Mouse (Mus musculus) stomach, embryonic 16.5 days (tissue): Measurements from ENCODE around the gene Klhdc8b. TPM values are rescaled to one million over a fixed set of nuclear protein-coding genes. Genes with fewer than 3 reads are reported as not detected.

ENCODE experiments used
- ATAC-seq: fragments of 200-750 bp; cut with Nextera tagmentation; 2 replicates; pipeline ENCODE4 v1.8.0; 2017; ENCODE audit warnings: moderate number of reproducible peaks, moderate TSS enrichment; ENCODE audit not compliant: insufficient read depth, low FRiP score
- H3K27ac ChIP-seq: fragments of 300-500 bp; sonication (generic); 2 replicates; pipeline ENCODE4 v1.5.1; 2014; ENCODE audit warnings: low read length
- H3K27me3 ChIP-seq: fragments of 300-500 bp; sonication (generic); 2 replicates; pipeline ENCODE4 v1.6.1; 2014; ENCODE audit warnings: low read length, control low read depth, mixed read lengths; ENCODE audit not compliant: control insufficient read depth, insufficient read depth
- H3K36me3 ChIP-seq: fragments of 300-500 bp; sonication (generic); 2 replicates; pipeline ENCODE4 v1.6.1; 2014; ENCODE audit warnings: low read length; ENCODE audit not compliant: control insufficient read depth, insufficient read depth
- H3K4me1 ChIP-seq: fragments of 300-500 bp; sonication (generic); 2 replicates; pipeline ENCODE4 v1.6.1; 2014; ENCODE audit warnings: low read length, control low read depth, mixed read lengths; ENCODE audit not compliant: control insufficient read depth, insufficient read depth
- H3K4me2 ChIP-seq: fragments of 300-500 bp; sonication (generic); 2 replicates; pipeline ENCODE4 v1.6.1; 2014; ENCODE audit warnings: low read depth, low read length, mixed read lengths
- H3K4me3 ChIP-seq: fragments of 300-500 bp; sonication (generic); replicated peaks from 2 replicates; pipeline ENCODE4 v1.5.1; 2014; ENCODE audit warnings: mild to moderate bottlenecking, low read length
- H3K9ac ChIP-seq: fragments of 300-500 bp; sonication (generic); 2 replicates; pipeline ENCODE4 v1.6.1; 2014; ENCODE audit warnings: low read length
- H3K9me3 ChIP-seq: fragments of 300-500 bp; sonication (generic); replicated peaks from 2 replicates; pipeline ENCODE4 v1.6.1; 2016; ENCODE audit warnings: low read length, control low read depth; ENCODE audit not compliant: control insufficient read depth
- WGBS: fragments of 180-500 bp; shearing (Covaris S2); extraction: QIAGEN DNeasy Blood & Tissue Kit; methylation state at CpG from one replicate; pipeline ENCODE4 v1.1.7; 2014; 5-methylcytosine and 5-hydroxymethylcytosine counted together
- polyA plus RNA-seq: library from polyadenylated mRNA; unstranded; fragments of >200 nt; fragmentation: Nextera tagmentation; extraction: Ambion mirVana; gene quantifications from 2 replicates; pipeline ENCODE4 v1.2.1, GENCODE M21; 2015

Gene Klhdc8b
- polyA plus RNA-seq, 1 experiment from 2014 or later, result 63.4 TPM

DNA sequence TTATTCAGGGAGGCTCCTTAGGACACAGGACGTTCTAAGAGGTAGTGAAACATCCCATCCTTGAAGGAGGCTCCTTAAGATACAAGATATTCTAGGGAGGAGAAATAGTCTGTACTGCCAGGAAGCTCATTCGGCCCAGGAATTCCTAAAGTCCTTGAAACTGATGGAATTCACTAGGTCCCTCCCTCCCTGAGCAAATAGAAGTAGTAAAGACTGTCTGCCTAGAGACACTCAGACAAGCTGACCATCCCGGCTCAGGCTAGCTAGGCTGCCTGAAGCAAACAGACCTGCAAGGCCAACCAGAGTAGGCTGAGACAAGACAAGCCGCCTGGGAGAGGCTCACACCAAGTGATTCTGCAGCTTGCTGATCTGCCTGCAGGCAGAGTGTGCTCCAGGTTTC lies 8.5 kb upstream of the Klhdc8b start:
- Histone ChIP-seq H3K4me1 (no peaks in the 10 kb centered on the region), H3K9ac (no peak overlapping the region), H3K4me2 (no peak overlapping the region), H3K36me3 (no peaks in the 10 kb centered on the region; the same call in 1 of the 2 replicates), H3K27ac (no peak overlapping the region), H3K27me3 (no peaks in the 10 kb centered on the region), H3K9me3 (no peaks in the 10 kb centered on the region), H3K4me3 (no peak overlapping the region)
- ATAC-seq, result no peak
- 59% methylated on average over 4 of the region's 4 CpGs for whole genome bisulfite sequencing

DNA sequence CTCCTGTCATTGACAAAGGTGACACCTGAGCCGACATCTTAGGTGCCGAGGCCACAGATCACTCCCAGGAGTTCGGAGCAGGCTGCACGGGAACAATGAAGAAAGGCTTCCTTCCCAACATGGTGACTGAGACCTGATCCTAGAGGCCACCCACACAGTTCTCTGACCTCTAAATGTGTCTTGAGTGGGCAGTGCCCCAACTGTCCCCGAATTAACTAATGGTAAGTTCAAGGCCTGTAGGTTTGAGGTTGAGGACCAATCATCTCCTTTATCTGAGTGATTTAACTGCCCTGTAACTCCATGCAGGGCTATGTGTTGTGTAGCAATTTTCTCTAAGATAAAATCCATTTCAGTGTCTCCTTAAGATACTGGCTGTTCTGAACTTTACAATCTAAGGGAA lies 8.0 kb upstream of the Klhdc8b start:
- Histone ChIP-seq H3K4me3 (no peak overlapping the region), H3K27me3 (no peaks in the 10 kb centered on the region), H3K36me3 (peaks cover under 1% of the 10 kb centered on the region; the same call in 1 of the 2 replicates), H3K9me3 (no peaks in the 10 kb centered on the region), H3K4me2 (no peak overlapping the region), H3K4me1 (no peaks in the 10 kb centered on the region), H3K27ac (no peak overlapping the region), H3K9ac (no peak overlapping the region)
- WGBS, result 55% methylated on average over 5 of the region's 5 CpGs
- ATAC-seq, result no peak

DNA sequence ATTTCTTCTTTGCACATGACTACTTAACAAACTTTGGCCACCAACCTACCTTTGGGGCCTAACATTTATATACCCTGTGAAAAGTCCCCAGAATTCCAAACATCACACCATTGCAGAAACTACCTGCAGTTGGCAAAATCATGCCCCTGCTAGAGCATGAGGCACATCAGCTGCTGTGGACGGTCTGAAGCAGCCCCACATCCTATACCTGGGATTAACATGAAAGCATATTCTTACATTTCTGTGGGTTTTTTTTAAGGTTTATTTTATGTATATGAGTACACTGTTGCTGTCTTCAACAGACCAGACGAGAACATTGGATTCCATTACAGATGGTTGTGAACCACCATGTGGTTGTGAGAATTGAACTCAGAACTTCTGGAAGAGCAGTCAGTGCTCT lies 4.8 kb upstream of the Klhdc8b start:
- Histone ChIP-seq H3K4me3 (no peak overlapping the region), H3K4me1 (peaks cover 15% of the 10 kb centered on the region), H3K4me2 (no peak overlapping the region), H3K27me3 (no peaks in the 10 kb centered on the region), H3K27ac (no peak overlapping the region), H3K9ac (no peak overlapping the region), H3K36me3 (peaks cover 14% of the 10 kb centered on the region), H3K9me3 (no peaks in the 10 kb centered on the region)
- 89% methylated on average over 2 of the region's 2 CpGs for WGBS
- no peak for ATAC-seq

DNA sequence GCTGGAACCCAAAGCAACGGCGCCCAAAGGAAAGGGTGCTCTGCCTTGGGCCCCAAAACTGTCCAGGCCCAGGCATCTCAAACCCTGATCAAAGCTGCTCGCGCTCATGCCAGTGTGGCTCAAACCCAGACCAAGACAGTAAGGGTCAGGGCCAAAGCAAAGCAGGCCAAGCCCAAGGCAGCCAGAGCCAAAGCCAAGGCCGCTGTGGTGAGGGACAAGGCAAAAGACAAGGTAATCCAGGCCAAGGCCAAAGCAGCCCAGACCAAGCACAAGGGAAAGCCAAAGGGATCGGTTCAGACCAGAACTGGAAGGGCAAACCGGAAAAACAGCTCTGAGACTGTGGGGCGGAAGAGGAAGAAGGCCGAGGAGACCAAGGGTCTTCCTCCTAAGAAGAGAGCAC lies 2.3 kb upstream of the Klhdc8b start:
- Histone ChIP-seq H3K4me2 (no peak overlapping the region), H3K9ac (0 out of 2 replicates have a peak overlapping the region, but pooled peaks have one; percentile 19), H3K9me3 (no peaks in the 10 kb centered on the region), H3K27ac (no peak overlapping the region), H3K4me1 (peaks cover 20% of the 10 kb centered on the region), H3K36me3 (peaks cover 14% of the 10 kb centered on the region), H3K4me3 (no peak overlapping the region), H3K27me3 (no peaks in the 10 kb centered on the region)
- ATAC-seq, result no peak
- 93% methylated on average over 9 of the region's 9 CpGs for WGBS

DNA sequence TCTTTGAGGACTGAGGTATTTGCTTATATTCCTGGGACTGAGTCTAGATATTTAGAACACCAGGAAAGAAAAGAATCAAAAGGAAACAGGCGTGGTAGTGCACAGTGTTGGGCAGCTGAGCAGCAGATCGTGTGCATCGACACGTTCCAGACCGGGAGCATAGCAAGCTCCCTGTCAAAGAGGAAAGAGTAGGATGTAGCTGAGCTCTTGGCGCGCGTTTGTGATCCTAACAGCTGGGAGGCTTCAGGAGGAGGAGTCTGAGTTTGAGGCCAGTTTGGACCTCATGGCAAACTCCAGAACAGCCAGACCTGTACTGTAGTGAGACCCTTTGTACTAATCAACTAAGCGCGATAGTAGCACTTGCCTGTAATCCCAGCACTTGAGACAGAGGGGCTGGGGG lies 811 bp upstream of the Klhdc8b start:
- Histone ChIP-seq H3K4me1 (peaks cover 20% of the 10 kb centered on the region), H3K36me3 (peaks cover 14% of the 10 kb centered on the region), H3K4me3 (peak overlapping the region; percentile 86), H3K9me3 (no peaks in the 10 kb centered on the region), H3K27me3 (no peaks in the 10 kb centered on the region), H3K9ac (peak overlapping the region; percentile 95; the same call in 1 of the 2 replicates), H3K4me2 (peak overlapping the region; percentile 80), H3K27ac (peak overlapping the region; percentile 94)
- WGBS, result 38% methylated on average over 10 of the region's 10 CpGs
- peak; percentile 86 for ATAC-seq

DNA sequence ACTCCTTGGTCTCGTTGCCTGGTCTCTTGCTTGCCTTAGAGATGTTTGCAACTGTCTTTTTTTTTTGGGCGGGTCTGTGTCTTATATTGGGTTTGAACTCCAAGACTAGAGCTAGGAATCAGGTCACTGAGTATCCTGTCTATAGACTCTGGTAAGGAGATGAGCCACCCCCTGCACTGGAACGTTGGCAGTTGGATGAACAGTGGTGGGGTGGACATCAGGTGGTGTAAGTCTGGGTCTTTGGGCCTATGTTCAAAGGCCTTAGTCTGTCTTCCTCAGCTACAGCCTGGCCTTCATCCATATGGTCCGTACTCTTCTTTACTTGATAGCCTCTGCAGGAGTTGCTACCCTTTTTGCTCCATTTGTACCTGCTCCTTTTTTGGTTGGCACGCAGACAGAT lies 294 bp upstream of the Klhdc8b start:
- H3K9ac ChIP-seq, result peak overlapping the region; percentile 95
- peak overlapping the region; percentile 80 for H3K4me2 ChIP-seq
- ATAC-seq, result no peak
- peak overlapping the region; percentile 94 for H3K27ac ChIP-seq
- H3K9me3 ChIP-seq, result no peaks in the 10 kb centered on the region
- H3K4me3 ChIP-seq, result peak overlapping the region; percentile 86
- WGBS, result 67% methylated on average over 5 of the region's 5 CpGs
- H3K36me3 ChIP-seq, result peaks cover 14% of the 10 kb centered on the region
- H3K4me1 ChIP-seq, result peaks cover 20% of the 10 kb centered on the region
- H3K27me3 ChIP-seq, result no peaks in the 10 kb centered on the region

DNA sequence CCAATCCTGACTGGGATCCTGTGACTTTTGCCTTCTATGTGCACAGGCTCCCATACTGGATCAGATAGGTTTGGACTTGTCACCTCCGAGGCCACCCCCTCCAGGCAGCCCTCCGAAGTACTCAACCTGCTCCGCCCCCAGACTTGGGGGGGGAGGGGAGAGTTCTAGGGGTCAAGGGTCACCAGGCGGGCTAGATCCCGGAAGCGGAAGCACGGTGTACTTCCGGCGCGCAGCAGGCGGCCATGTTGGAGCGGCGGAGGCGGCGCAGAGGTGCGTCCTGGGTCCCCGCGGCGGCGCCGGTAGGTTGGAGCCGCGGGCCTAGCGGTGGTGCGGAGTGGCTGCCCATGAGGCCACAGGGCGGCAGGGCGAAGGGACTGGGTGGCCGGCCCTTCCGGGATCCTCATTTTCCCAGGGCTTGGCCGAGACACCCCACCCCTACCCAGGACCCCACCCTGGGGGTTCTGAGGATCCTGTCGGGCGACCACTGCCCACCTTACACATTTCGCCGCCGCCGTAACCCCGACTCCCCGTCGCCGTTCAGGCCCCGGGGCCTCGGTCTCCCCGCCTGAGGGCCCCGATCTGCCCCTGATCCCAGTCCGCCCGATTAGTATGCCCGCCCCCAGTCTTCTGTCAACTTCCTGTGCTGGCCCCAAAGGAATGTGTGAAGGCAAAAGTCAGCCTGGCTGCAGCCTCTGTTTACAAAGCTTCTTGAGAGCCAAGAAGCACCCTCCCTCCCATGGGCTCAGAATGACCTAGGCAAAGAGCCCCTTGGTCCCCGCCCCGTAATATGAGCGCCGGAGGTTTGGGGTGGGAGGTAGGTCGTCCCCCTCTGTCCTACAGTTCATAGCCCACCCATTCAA lies 832 bp downstream of the Klhdc8b start, which contains the start of gene Ccdc71:
Gene Ccdc71, plus strand, starts transcription at position 209 of the 860 bp plus-strand sequence.
- under 1% methylated on average over 52 of the region's 52 CpGs for WGBS
- H3K27me3 ChIP-seq, result no peaks in the 10 kb centered on the region
- H3K9ac ChIP-seq, result peak within 1 kb of the TSS; percentile 95
- peak within 1 kb of the TSS; percentile 94 for H3K27ac ChIP-seq
- H3K4me1 ChIP-seq, result peaks cover 20% of the 10 kb centered on the region
- peaks cover 14% of the 10 kb centered on the region for H3K36me3 ChIP-seq
- ATAC-seq, result peak; percentile 76
- H3K9me3 ChIP-seq, result no peaks in the 10 kb centered on the region
- peak within 1 kb of the TSS; percentile 80 for H3K4me2 ChIP-seq
- peak within 1 kb of the TSS; percentile 86 for H3K4me3 ChIP-seq

DNA sequence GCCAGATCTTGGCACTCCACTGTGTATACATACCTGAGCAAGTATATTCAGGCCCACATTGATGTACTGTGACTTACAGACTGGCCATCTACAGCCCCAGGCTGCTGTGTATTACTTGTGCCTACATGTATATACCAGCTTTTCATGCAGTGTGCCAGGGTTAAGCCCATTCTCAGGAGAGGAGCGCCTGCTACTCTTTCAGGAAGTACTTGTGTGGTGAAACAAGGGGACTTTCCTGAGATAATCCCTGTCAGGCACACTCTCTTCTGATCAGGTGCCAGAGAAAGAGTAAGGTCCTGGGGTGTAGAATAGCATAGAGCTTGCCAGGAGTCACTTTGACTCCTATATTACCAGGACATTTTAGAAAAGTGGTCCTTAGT lies 1.5 kb downstream of the Klhdc8b start:
- Histone ChIP-seq H3K9ac (peak overlapping the region; percentile 95), H3K27me3 (no peaks in the 10 kb centered on the region), H3K4me2 (peak overlapping the region; percentile 80), H3K4me3 (peak overlapping the region; percentile 86), H3K9me3 (no peaks in the 10 kb centered on the region), H3K27ac (peak overlapping the region; percentile 94), H3K4me1 (peaks cover 20% of the 10 kb centered on the region), H3K36me3 (peaks cover 14% of the 10 kb centered on the region)
- WGBS, result 81% methylated on average over 1 of the region's 1 CpGs
- ATAC-seq, result no peak

DNA sequence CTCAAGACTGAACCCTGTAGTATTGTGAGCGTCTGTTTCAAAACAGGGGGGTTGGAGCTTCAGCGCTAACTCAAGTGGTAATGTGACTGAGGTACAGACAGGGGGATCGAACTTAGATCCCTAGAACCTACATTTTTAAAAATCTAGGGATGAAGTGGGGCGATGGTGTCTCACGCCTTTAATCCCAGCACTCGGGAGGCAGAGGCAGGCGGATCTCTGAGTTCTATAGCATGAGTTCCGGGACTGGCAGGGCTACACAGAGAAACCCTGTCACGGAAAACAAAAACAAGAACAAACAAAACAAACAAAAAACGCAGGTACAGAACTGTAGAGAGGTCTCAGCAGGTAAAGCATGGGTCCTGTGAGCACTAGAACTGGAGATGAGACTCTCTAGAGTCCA lies 4.4 kb downstream of the Klhdc8b start:
- H3K4me2 ChIP-seq, result no peak overlapping the region
- H3K4me1 ChIP-seq, result peaks cover 21% of the 10 kb centered on the region
- H3K36me3 ChIP-seq, result no peaks in the 10 kb centered on the region
- H3K4me3 ChIP-seq, result no peak overlapping the region
- WGBS, result 90% methylated on average over 10 of the region's 10 CpGs
- no peaks in the 10 kb centered on the region for H3K27me3 ChIP-seq
- no peak for ATAC-seq
- H3K9ac ChIP-seq, result no peak overlapping the region
- no peak overlapping the region for H3K27ac ChIP-seq
- no peaks in the 10 kb centered on the region for H3K9me3 ChIP-seq
